Mouse (Mus musculus) bone marrow, adult 2 months (tissue): ENCODE results near the gene Gm21970.

ENCODE experiments used
- CTCF ChIP-seq: fragments of 200-500 bp; IDR thresholded peaks from 2 replicates; pipeline ENCODE4 v1.5.1; 2011; ENCODE audit warnings: low read length, control low read depth; ENCODE audit not compliant: control insufficient read depth, insufficient read depth
- POLR2A ChIP-seq: fragments of 200-500 bp; IDR thresholded peaks from 2 replicates; pipeline ENCODE4 v1.6.1; 2011; ENCODE audit warnings: low read depth, mild to moderate bottlenecking, control low read depth, low read length, borderline replicate concordance; ENCODE audit not compliant: control insufficient read depth

DNA sequence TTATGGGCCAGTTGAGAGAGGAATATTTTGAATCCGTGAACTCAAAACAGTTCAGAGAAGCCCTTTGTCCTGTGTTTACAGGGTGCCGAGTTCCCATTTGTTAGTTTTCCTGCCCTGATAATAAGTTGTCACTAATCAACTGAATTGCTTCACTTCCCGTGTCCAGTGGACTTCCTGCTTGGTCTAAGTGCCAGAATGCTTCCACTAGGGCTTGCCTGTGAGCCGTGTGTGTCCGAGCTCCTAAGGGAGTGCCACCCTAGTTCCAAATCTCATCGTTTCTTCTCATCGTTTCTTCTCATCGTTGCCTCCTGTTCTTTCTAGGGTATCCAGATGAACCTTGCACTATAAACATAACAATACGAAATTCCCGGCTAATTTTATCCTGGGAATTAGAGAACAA, 5.9 kb upstream of the Gm21970 start:
- TF ChIP-seq CTCF (no peak), POLR2A (no peak)
